Mouse (Mus musculus) liver, adult 2 months (tissue): Measurements from ENCODE around the gene Gm11077. TPM values are rescaled to one million over a fixed set of nuclear protein-coding genes. Genes with fewer than 3 reads are reported as not detected.

Experiments used
- DNase-seq: peaks from one replicate; pipeline ENCODE4 v3.0.0-alpha.2; 2011; ENCODE audit warnings: low read depth, low spot score; ENCODE audit errors: extremely low read depth
- H3K27ac ChIP-seq: fragments of 200-500 bp; replicated peaks from 2 replicates; pipeline ENCODE4 v1.5.1; 2012; ENCODE audit warnings: low read depth, mild to moderate bottlenecking, control low read depth, inconsistent platforms, low read length; ENCODE audit not compliant: insufficient read depth
- H3K27me3 ChIP-seq: fragments of 200-500 bp; 2 replicates; pipeline ENCODE4 v1.6.1; 2012; ENCODE audit warnings: mild to moderate bottlenecking, moderate library complexity, low read length, inconsistent platforms; ENCODE audit not compliant: control insufficient read depth, insufficient read depth
- H3K36me3 ChIP-seq: fragments of 200-500 bp; 2 replicates; pipeline ENCODE4 v1.6.1; 2012; ENCODE audit warnings: low read length, inconsistent platforms; ENCODE audit not compliant: control insufficient read depth, insufficient read depth
- H3K4me1 ChIP-seq: fragments of 200-500 bp; 2 replicates; pipeline ENCODE4 v1.6.1; 2011; ENCODE audit warnings: low read length; ENCODE audit not compliant: control insufficient read depth, insufficient read depth
- H3K4me3 ChIP-seq: fragments of 200-500 bp; 2 replicates; pipeline ENCODE4 v1.5.1; 2011; ENCODE audit warnings: low read depth, mild to moderate bottlenecking, control low read depth, low read length, moderate library complexity; ENCODE audit not compliant: insufficient read depth
- H3K79me2 ChIP-seq: fragments of 200-500 bp; 2 replicates; pipeline ENCODE4 v1.6.1; 2012; ENCODE audit warnings: inconsistent platforms, mild to moderate bottlenecking, low read length, moderate library complexity; ENCODE audit not compliant: control insufficient read depth, insufficient read depth
- H3K9ac ChIP-seq: fragments of 200-500 bp; 2 replicates; pipeline ENCODE4 v1.6.1; 2012; ENCODE audit warnings: low read depth, mild to moderate bottlenecking, control low read depth, inconsistent platforms, low read length
- CTCF ChIP-seq: fragments of 200-500 bp; IDR thresholded peaks from 2 replicates; pipeline ENCODE4 v1.5.1; 2011; ENCODE audit warnings: low read depth, low read length, control low read depth
- POLR2A ChIP-seq: fragments of 200-500 bp; IDR thresholded peaks from 2 replicates; pipeline ENCODE4 v1.6.1; 2011; ENCODE audit warnings: low read length, control low read depth; ENCODE audit not compliant: insufficient read depth; ENCODE audit errors: extremely low read depth
- WGBS: fragments of 180-500 bp; shearing (Covaris S2); methylation state at CpG from one replicate; pipeline ENCODE4 v1.1.7; 2018; 5-methylcytosine and 5-hydroxymethylcytosine counted together
- polyA plus RNA-seq: library from polyadenylated mRNA; depleted of rRNA; stranded (reverse); fragments of >200 nt; gene quantifications from 2 replicates; pipeline ENCODE4 v1.2.3, GENCODE M21; 2012
- total RNA-seq: library from RNA; depleted of rRNA; stranded (reverse); fragments of >200 nt; gene quantifications from 2 replicates; pipeline ENCODE4 v1.2.3, GENCODE M21; 2014

Gm11077 gene
- total and polyA plus RNA-seq, 2 experiments: not detected

GRCm38 (mm10) chr6:140766365-140766764 is 37.3 kb downstream of the Gm11077 start:
- no peak overlapping the region for H3K4me3 ChIP-seq
- 25% methylated on average over 9 of the region's 9 CpGs for WGBS
- H3K36me3 ChIP-seq: no peaks in the 10 kb centered on the region
- H3K4me1 ChIP-seq: no peaks in the 10 kb centered on the region
- peak; percentile 55 for DNase-seq
- TF ChIP-seq POLR2A: no peak
- TF ChIP-seq CTCF: peak; percentile 44
- no peaks in the 10 kb centered on the region for H3K79me2 ChIP-seq
- H3K27me3 ChIP-seq: no peaks in the 10 kb centered on the region
- no peak overlapping the region for H3K27ac ChIP-seq
- H3K9ac ChIP-seq: no peak overlapping the region

GRCm38 (mm10) chr6:140767237-140767636 is 38.2 kb downstream of the Gm11077 start:
- H3K9ac ChIP-seq: no peak overlapping the region
- H3K4me1 ChIP-seq: no peaks in the 10 kb centered on the region
- DNase-seq: peak; percentile 23
- H3K27ac ChIP-seq: no peak overlapping the region
- WGBS: 60% methylated on average over 6 of the region's 6 CpGs
- no peak overlapping the region for H3K4me3 ChIP-seq
- H3K79me2 ChIP-seq: no peaks in the 10 kb centered on the region
- H3K36me3 ChIP-seq: no peaks in the 10 kb centered on the region
- no peak for TF ChIP-seq POLR2A
- no peak for TF ChIP-seq CTCF
- no peaks in the 10 kb centered on the region for H3K27me3 ChIP-seq

- Histone ChIP-seq H3K4me1 (no peaks in the 10 kb centered on the region), H3K4me3 (no peak overlapping the region), H3K36me3 (no peaks in the 10 kb centered on the region), H3K27ac (no peak overlapping the region), H3K27me3 (no peaks in the 10 kb centered on the region), H3K9ac (no peak overlapping the region), H3K79me2 (no peaks in the 10 kb centered on the region)
- 72% methylated on average over 8 of the region's 8 CpGs for WGBS
- no peak for DNase-seq
- TF ChIP-seq POLR2A (no peak), CTCF (no peak)
Measured at GRCm38 (mm10) chr6:140768180-140768579, 39.1 kb downstream of the Gm11077 start.

- Histone ChIP-seq H3K27me3 (no peaks in the 10 kb centered on the region), H3K4me1 (no peaks in the 10 kb centered on the region), H3K27ac (no peak overlapping the region), H3K79me2 (no peaks in the 10 kb centered on the region), H3K9ac (no peak overlapping the region), H3K4me3 (no peak overlapping the region), H3K36me3 (no peaks in the 10 kb centered on the region)
- WGBS: 84% methylated on average over 21 of the region's 21 CpGs
- TF ChIP-seq POLR2A (no peak), CTCF (no peak)
- no peak for DNase-seq
Measured at GRCm38 (mm10) chr6:140768859-140769640, 40.0 kb downstream of the Gm11077 start.

- H3K27ac ChIP-seq: no peak overlapping the region
- H3K79me2 ChIP-seq: no peaks in the 10 kb centered on the region
- H3K27me3 ChIP-seq: no peaks in the 10 kb centered on the region
- TF ChIP-seq POLR2A: no peak
- TF ChIP-seq CTCF: no peak
- H3K36me3 ChIP-seq: no peaks in the 10 kb centered on the region
- H3K4me3 ChIP-seq: no peak overlapping the region
- no peaks in the 10 kb centered on the region for H3K4me1 ChIP-seq
- no peak overlapping the region for H3K9ac ChIP-seq
- 73% methylated on average over 8 of the region's 8 CpGs for WGBS
- no peak for DNase-seq
Measured at GRCm38 (mm10) chr6:140776274-140776673, 47.2 kb downstream of the Gm11077 start.

- no peak for DNase-seq
- Histone ChIP-seq H3K27ac (no peak overlapping the region), H3K27me3 (no peaks in the 10 kb centered on the region), H3K36me3 (no peaks in the 10 kb centered on the region), H3K4me3 (no peak overlapping the region), H3K79me2 (no peaks in the 10 kb centered on the region), H3K4me1 (no peaks in the 10 kb centered on the region), H3K9ac (no peak overlapping the region)
- WGBS: 96% methylated on average over 6 of the region's 6 CpGs
- TF ChIP-seq CTCF (no peak), POLR2A (no peak)
Measured at GRCm38 (mm10) chr6:140782524-140782923, 53.4 kb downstream of the Gm11077 start.
